Mouse (Mus musculus) c-Kit-positive CD71-negative TER-119-negative erythroid progenitor cells, embryonic 14.5 days (primary cell): ENCODE measurements around the gene Acot6.

Source experiments
- DNase-seq: peaks from one replicate; pipeline ENCODE4 v3.0.0-alpha.2; 2013; ENCODE audit warnings: low read depth

Acot6 gene

GRCm38 (mm10) chr12:84107012-84107411, 6.6 kb downstream of the Acot6 start:
- no peak for DNase-seq

GRCm38 (mm10) chr12:84107692-84108091, 7.2 kb downstream of the Acot6 start:
- no peak for DNase-seq

DNA sequence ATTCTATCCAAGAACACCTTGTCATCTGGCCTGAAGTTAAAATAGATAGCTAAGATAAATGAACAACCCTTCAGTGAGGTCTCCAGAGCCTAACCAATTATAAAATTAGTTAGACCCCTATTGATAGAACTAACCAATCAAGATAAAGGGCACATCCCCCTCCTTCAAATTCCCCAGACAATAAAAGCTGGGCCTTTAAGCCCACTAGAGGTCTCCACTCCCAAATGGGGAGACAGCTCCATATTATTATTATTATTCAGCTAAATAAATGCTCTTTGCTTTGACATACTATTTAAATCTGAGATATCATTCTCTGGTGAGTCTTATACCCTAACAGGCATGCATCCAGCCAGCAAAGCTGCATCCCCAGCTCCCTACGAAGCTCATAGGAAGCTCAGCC, 9.5 kb downstream of the Acot6 start:
- no peak for DNase-seq

GRCm38 (mm10) chr12:84110814-84111213, 10.4 kb downstream of the Acot6 start:
- no peak for DNase-seq

DNA sequence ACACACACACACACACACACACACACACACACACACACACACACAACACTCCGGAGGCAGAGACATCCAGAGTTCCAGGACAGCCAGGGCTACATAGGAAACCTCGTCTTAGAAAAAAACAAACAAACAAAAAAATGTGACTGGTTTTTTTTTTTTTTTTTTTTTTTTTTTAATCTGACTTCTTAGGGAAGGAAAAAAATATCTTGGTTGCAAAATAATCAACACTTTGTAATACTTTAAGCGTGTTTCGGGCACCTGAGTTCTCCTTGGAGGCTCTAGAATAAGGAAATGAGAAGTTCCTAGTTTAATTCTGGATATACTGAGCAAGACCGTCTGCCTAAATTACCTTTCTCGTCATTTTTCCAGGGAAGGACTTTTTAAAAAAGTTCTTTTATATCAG, 13.2 kb downstream of the Acot6 start:
- DNase-seq: no peak

DNA sequence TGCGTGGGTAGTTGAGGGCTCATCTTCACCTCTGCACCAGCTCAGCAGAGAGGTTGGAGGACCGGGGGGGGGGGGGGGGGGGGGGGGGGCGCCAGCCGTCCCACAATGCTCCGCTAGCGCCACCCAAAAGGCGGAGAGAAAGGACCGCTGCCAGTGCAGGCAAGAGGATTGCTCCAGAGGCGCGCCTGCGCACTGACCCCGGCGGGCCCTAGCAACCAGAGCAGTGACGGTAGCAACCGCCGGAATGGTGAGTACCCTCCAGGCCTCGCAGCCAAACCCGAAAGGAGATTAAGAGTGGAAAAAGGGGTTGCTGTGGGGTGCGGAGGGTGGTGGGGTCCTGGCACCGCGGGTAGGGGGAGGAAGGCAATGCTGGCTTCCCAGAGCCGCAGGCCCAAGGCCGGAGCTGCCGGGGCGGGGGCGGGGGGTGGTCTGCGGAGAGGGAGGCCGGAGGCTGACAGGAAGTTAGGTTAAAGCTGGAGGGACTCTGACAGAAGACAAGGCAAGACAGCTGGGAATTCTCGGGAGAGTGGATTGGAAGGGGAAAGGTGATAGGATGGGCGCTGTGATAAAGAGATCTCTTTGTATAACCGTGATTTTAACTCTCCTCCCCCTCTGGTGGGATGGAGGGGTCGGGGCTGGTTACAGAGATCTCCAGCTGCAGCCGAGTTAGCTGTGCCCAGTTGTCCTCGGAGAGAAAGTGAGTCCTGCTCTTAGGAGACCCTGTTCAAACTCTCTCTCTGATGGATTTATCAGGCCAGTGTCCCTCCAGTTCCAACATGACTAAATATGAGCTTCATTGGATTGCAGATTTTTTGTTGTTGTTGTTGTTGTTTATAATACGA, 13.9 kb downstream of the Acot6 start, which contains the start of gene Dnal1:
Gene Dnal1 (plus strand): TSS at position 214 of the 842 bp plus-strand sequence.
- DNase-seq: peak; percentile 76

DNA sequence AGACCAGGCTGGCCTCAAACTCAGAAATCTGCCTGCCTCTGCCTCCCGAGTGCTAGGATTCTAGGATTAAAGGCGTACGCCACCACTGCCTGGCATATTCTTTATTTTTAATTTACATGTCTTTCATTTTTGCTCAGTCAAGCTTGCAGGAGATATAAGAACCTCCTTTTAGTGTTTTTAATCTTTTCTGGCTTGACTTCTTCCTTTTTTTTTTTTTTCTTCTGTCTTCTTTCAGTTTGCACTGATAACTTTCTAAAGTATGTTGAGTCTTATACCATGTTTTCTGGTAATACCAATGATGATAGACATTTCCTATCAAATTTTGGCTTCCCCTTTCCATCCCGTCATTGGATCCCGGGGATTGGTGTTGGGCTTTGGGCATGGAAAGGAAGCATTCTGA, 19.1 kb downstream of the Acot6 start:
- no peak for DNase-seq

GRCm38 (mm10) chr12:84125892-84126291, 25.4 kb downstream of the Acot6 start:
- DNase-seq: no peak

DNA sequence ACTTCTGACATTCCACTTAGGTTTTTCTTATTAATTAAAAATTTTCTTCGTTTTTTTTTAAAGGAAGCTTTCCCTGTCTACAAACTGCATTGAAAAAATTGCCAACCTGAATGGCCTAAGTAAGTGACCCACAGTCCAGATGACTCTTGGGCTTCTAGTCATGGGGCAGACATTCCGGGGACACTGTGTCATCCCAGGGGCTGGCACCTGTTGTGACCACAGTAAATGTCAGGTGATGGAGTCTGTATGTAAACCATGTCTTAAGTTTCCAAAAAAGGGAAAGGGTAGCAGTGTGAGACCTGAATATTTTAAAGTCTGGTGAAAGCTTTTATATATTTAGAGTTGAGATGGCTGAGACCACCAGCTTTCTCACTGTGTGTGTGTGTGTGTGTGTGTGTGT, 26.4 kb downstream of the Acot6 start:
- DNase-seq: no peak

DNA sequence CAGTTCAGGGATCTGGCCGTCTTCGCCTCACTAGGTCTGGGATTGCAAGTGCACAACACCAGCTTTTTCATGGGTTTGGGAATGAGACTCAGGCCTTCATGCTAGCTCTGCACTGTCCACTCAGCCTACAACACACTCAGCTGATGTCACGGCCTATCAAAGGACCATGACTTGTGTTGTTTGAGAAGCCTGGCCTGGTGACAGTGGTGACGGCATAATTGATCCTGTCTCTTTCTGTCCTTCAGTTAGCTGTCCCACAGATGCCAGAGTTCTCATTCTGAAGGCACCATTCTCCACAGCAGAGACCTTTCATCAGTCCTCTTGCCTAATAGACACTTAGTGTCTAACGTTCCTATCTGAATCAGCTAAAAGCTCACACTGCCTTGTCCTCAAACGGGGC, 28.1 kb downstream of the Acot6 start:
- DNase-seq: no peak

DNA sequence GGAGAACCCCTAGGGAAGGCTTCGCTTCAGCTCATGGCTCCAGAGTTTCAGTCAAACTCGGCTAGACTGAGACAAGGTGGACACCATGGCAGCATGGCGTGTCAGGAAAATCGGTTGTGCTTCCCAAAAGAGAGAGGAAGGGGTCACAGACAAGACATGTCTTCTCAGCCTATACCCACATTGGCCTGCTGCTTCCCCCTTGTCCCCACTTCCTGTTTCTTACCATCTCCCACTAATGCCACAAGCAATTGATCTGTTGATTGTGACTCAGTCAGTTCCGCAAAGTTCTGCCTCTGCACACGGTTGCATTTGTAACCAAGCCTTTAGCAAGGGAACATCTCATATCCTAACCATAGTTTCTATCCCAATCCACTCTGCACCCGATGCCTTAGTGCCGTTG, 29.5 kb downstream of the Acot6 start:
- DNase-seq: no peak

DNA sequence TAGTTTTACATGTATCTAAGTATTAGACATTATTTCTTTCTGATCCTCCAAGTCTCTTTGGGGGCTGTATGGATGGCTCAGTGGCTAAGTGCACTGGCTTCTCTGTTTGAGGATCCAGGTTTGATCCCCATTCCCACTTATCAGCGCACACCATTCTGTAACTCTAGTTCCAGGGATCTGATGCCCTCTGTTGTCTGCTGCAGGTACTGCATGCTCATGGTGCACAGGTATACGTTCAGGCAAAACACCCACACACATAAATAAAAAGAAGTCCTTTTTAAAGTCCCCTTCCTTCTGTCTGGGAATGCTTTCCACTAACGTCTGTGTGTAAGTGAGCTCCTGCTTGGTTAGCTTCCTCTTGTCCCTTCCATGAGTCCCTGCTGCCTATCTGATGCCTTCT, 31.8 kb downstream of the Acot6 start:
- DNase-seq: no peak

- DNase-seq: no peak
Observed at GRCm38 (mm10) chr12:84137131-84137530, 36.7 kb downstream of the Acot6 start.

GRCm38 (mm10) chr12:84140135-84140534, 39.7 kb downstream of the Acot6 start:
- DNase-seq: no peak

DNA sequence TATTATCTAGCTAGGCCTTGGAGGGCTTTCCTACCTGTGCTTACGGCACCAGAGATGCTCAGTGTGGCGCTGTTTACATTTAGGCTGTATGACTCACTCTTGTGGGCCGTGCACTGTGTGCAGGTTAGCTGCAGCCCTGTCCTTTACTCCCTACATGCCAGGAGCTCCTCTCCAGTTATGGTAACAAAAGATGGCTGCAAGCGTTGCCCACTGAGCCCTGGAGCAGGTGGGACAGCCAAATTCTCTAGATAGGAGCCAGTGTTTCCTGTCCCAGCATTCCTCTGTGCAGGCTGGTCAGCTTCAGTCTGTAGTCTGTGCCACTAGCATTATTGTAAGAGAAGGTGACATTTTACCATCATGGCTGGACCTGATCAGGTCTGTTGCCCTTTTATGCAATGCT, 40.8 kb downstream of the Acot6 start:
- no peak for DNase-seq

DNA sequence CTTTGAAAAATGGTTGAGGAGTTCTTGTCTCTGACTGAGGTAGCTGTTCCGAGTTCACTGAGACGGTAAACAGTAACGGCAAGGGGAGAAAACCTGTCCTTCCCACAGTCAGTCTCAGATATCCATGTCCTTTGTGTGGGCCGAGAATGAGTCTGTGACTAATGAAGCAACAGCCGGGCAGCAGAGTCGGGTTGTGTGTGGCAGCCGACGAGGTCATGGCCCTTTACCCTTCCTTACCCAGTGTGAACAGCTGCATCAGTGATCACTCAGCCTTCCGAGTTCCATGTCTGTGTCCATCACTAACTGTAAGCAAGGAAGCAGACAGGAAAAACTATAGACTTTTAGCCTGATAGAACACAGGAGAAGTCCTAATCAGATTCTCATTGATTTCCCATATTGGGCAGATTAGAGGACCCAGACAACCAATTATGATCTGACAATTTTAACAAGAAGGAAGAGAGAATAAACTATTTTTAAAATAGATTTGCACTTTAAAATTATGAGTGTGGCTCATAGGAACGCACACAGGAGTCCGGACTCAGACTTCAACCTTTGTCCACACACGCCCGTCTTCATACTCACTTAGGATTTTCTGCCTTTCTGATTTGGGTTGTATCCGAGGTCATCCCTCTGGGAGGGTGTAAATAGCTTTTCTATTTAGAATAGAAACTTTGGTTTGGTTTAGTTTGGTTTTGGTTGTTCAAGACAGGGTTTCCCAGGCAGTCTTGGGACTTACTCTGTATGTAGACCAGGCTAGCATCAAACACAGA, 42.0 kb downstream of the Acot6 start:
- no peak for DNase-seq

- peak; percentile 62 for DNase-seq
Observed at GRCm38 (mm10) chr12:84147954-84148621, 47.6 kb downstream of the Acot6 start, which contains the start of gene Pnma1. TSS of gene Pnma1 (minus strand) at chr12:84148489.

- DNase-seq: no peak
Observed at GRCm38 (mm10) chr12:84148622-84149012, 48.2 kb downstream of the Acot6 start.

- no peak for DNase-seq
Observed at GRCm38 (mm10) chr12:84149971-84150370, 49.5 kb downstream of the Acot6 start.

DNA sequence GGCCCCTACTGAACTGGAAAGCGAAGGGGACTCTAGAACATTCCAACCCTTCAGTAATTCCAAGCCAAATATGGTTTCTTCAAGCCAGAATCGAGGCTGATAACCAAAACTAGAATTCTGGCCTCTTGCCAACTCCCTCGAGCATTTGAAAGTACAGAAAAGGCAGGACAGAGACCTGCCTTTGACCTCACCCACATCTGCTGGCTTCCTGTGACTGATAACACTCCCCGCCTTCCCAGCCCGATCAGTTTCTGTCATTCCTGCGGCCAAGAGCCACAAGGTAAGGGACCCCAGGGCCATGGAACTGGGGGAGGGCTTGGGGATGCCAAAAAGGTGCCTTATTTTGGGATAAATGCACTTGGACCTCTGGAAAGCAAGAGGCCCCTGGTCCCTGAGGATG, 50.5 kb downstream of the Acot6 start:
- peak; percentile 68 for DNase-seq

DNA sequence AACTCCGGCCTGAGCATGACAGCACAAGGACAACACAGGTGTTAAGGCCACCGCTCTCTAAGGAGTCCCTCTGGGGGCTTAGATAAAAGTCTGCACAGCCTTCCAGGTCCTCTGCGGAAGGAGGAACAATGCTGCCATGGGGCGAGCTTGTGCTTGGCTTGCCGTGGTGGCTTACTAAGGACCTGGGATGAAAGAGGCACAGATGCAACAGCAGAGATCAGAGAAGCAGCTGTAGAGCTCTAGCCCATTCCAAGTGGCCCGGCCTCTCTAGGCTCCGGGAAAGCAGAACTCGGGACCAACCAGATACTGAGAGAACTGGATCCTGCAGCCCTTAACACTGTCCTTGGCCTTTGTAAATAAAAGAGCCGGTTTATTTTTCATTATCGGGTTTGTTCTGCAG, 51.5 kb downstream of the Acot6 start:
- no peak for DNase-seq

GRCm38 (mm10) chr12:84152352-84153190, 52.1 kb downstream of the Acot6 start:
- no peak for DNase-seq
